Mouse (Mus musculus) testis, postnatal 10 days (tissue): ENCODE results near the gene Snx7.
A peak's percentile ranks its signal among the peaks of the same experiment; 100 is the strongest.

ENCODE experiments used
- DNase-seq: peaks from one replicate; pipeline ENCODE4 v3.0.0; 2021; ENCODE audit warnings: low spot score

The Snx7 gene

GRCm38 (mm10) chr3:117814218-117814617 is 54.5 kb downstream of the Snx7 start:
- no peak for DNase-seq

DNA sequence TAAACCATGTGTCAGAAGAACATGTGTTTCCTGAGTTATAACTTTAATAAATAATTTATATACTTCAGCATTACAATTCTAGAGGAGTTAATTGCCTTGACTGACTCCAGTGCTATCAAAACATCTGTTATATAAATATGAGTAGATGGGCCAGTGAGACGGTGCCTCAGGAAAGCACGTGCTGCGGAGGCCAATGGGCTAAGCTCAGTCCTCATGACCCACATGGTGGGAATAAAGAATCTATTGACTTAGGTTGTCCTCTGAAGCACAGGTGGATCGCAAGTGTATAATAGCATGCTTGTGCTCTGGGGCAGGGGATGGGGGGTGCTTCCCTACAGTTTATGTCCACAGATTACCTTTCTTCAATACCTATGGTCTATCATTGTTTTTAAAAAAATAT is 56.6 kb downstream of the Snx7 start:
- DNase-seq, result no peak

DNA sequence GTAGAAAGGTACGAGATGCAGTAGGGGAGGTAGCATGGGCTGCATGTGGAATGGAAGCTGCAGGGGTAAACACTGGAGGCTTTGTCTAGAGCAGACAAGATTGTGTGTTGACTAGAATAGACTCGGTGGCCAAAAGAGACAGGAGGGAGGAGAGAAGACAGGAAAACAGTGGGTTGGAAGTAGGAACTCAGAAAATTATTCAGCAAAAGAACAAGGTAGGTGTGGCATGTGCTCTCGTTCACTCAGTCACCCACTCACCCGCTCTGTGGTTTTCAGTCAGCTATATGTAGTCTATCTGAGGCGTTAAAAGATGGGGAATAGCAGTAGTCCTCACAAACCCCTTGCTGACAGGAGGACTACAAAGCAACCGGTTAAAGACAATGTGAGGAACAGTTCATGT is 63.0 kb downstream of the Snx7 start:
- DNase-seq, result no peak

GRCm38 (mm10) chr3:117794501-117794900 is 74.2 kb downstream of the Snx7 start:
- DNase-seq, result no peak

DNA sequence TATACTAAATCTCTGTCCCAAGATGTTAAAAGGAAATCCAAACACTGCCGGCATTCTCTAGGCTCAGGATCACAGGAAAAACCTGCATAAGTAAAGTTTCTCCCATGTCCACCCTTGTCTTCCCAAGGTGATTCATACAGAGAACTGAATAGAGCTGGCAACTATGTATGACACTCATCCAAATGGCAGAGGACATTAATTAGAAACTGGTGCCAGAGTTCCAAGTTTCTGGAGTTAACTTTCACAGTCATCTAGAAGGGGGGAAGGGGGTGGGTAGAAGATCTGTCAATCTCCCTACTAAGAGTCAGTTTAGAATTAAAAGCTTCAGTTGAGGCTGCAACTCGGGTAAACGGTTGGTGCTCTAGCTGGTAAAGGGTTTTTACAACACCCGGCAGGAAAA is 76.8 kb downstream of the Snx7 start:
- DNase-seq, result no peak

GRCm38 (mm10) chr3:117791273-117791672 is 77.5 kb downstream of the Snx7 start:
- DNase-seq, result no peak

DNA sequence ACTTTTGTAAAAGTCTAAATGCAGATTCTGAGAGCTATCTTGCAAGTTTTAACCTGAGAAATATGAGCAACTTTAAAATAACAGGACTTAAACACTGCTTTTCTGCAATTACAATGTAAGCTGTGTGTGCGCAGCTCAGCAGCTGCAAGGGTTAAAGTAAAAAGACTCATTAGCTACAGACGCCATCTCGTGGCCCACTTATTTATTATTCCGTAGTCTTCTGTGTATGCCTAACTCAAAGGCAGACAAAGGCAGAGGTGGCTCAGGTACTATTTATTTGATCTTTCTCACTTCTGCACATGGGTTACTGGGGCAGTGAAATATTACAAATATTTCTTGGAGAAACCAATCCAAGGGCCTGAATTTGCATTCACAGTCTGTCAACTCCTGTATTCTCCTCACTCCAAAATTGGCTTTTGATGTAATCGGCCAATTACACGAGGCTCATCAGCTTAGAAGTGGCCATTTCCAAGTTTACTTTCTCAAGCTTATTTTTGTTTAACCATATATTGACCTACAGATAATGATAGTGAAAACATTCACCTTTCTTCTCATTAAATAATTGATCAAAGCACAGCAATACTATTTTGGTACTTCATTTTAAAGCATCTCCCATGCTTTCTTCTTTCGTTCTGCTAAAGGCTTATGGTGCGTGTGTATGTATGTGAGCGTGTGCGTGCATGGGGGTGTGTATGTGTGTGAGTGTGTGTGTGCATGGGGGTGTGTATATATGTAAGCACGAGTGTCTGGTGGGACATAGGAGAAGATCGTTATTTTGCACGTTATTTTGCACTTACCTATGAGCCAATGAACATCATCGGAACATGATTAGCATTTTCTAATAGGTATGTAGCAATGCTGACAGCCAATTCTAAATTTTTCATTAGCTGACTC is 79.7 kb downstream of the Snx7 start:
- DNase-seq, result peak; percentile 46

GRCm38 (mm10) chr3:117787247-117787646 is 81.5 kb downstream of the Snx7 start:
- no peak for DNase-seq

DNA sequence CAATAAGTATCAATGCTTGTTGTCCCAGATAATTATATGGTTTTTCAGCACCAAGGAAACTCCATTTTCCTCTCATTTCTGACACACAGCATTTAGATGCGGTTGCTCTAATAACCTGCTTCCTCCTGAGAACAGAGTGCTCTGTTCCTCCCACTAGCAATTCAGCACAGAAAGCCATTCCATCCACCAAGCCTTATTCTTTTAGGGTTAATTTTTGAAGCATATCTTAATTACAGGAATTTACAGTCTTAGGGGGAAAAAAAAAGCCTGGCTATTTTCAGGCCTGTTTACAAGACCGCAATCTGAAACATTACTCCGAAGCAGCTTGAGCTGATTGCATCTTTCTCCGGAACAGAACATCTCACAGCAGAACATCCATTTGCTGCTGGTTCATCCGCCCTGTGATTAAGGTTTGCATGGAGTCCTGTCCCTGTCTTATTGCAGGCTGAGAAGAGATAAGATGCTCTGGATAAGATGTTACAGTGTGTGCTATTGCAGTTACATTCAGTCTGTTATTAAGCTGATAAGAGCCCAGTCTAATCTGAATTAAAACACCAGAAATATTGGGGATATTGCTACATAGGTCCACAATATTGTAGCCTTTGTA is 116.5 kb downstream of the Snx7 start:
- no peak for DNase-seq

- DNase-seq, result no peak
Measured at GRCm38 (mm10) chr3:117751665-117752064, 117.1 kb downstream of the Snx7 start.

- DNase-seq, result no peak
Measured at GRCm38 (mm10) chr3:117749256-117749655, 119.5 kb downstream of the Snx7 start.

DNA sequence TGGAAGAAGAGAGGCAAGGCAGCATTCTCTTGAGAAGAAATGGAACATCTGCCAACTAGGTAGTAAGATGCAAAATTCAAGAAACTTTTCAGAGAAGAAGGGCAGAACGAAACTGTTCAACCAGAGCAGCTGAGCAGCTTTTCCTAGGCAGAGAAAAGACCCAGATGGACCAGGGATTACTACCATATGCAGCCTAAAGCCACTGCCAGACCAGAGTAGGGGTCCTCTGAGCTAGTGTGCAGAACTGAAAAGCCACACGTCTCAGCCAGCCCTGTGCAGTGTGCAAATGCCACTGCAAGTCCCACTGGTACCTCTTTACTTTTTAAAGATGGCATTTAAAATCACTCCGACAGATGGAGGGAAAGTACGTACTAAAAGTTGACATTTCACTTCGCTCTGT is 129.0 kb downstream of the Snx7 start:
- DNase-seq, result no peak

- DNase-seq, result no peak
Measured at GRCm38 (mm10) chr3:117732661-117733060, 136.1 kb downstream of the Snx7 start.
